Mouse (Mus musculus) forebrain, embryonic 12.5 days (tissue): ENCODE results near the gene Tbl3. TPM values are rescaled to one million over a fixed set of nuclear protein-coding genes. Genes with fewer than 3 reads are reported as not detected.

Experiments
- ATAC-seq: fragments of 200-750 bp; cut with Nextera tagmentation; 2 replicates; pipeline ENCODE4 v1.8.0; 2017; ENCODE audit warnings: moderate TSS enrichment; ENCODE audit not compliant: low FRiP score
- H3K27ac ChIP-seq: fragments of 300-500 bp; sonication (generic); 2 replicates; pipeline ENCODE4 v1.5.1; 2016; ENCODE audit warnings: mild to moderate bottlenecking
- H3K27me3 ChIP-seq: fragments of 300-500 bp; sonication (generic); 2 replicates; pipeline ENCODE4 v1.6.1; 2016; ENCODE audit warnings: mild to moderate bottlenecking
- H3K36me3 ChIP-seq: fragments of 300-500 bp; sonication (generic); replicated peaks from 2 replicates; pipeline ENCODE4 v1.6.1; 2016; ENCODE audit warnings: mild to moderate bottlenecking
- H3K4me1 ChIP-seq: fragments of 300-500 bp; sonication (generic); 2 replicates; pipeline ENCODE4 v1.6.1; 2016
- H3K4me2 ChIP-seq: fragments of 300-500 bp; sonication (generic); 2 replicates; pipeline ENCODE4 v1.6.1; 2016; ENCODE audit warnings: mild to moderate bottlenecking, moderate library complexity
- H3K4me3 ChIP-seq: fragments of 300-500 bp; sonication (generic); replicated peaks from 2 replicates; pipeline ENCODE4 v1.5.1; 2016; ENCODE audit warnings: mild to moderate bottlenecking
- H3K9ac ChIP-seq: fragments of 300-500 bp; sonication (generic); 2 replicates; pipeline ENCODE4 v1.6.1; 2016; ENCODE audit warnings: mild to moderate bottlenecking
- H3K9me3 ChIP-seq: fragments of 300-500 bp; sonication (generic); 2 replicates; pipeline ENCODE4 v1.6.1; 2016
- WGBS: fragments of 180-500 bp; shearing (Covaris S2); methylation state at CpG from one replicate; pipeline ENCODE4 v1.1.7; 2016; 5-methylcytosine and 5-hydroxymethylcytosine counted together
- polyA plus RNA-seq: library from polyadenylated mRNA; unstranded; fragments of >200 nt; fragmentation: Nextera tagmentation; extraction: Ambion mirVana; gene quantifications from 2 replicates; pipeline ENCODE4 v1.2.1, GENCODE M21; 2016

Tbl3 gene
- polyA plus RNA-seq, 1 experiment from 2014 or later = 98.0 TPM

- peak; percentile 66 for ATAC-seq
- H3K4me2 ChIP-seq = peak overlapping the region; percentile 87
- no peaks in the 10 kb centered on the region for H3K27me3 ChIP-seq
- WGBS = 5% methylated on average over 24 of the region's 24 CpGs
- H3K4me3 ChIP-seq = peak overlapping the region; percentile 81
- H3K9me3 ChIP-seq = no peaks in the 10 kb centered on the region
- peak overlapping the region; percentile 82 for H3K27ac ChIP-seq
- peaks cover 25% of the 10 kb centered on the region for H3K36me3 ChIP-seq
- peak overlapping the region; percentile 75 for H3K9ac ChIP-seq
- peaks cover 17% of the 10 kb centered on the region for H3K4me1 ChIP-seq
Observed at GRCm38 (mm10) chr17:24707801-24708425, 453 bp upstream of the Tbl3 start.

- Histone ChIP-seq H3K9ac (0 out of 2 replicates have a peak overlapping the region, but pooled peaks have one; percentile 12), H3K36me3 (peaks cover 45% of the 10 kb centered on the region), H3K4me3 (peak overlapping the region; percentile 81; the same call in 1 of the 2 replicates), H3K4me2 (peak overlapping the region; percentile 87; the same call in 1 of the 2 replicates), H3K4me1 (peaks cover 17% of the 10 kb centered on the region), H3K27me3 (no peaks in the 10 kb centered on the region), H3K9me3 (no peaks in the 10 kb centered on the region), H3K27ac (no peak overlapping the region)
- no peak for ATAC-seq
- WGBS = 95% methylated on average over 3 of the region's 3 CpGs
Observed at GRCm38 (mm10) chr17:24705821-24706220, 1.6 kb downstream of the Tbl3 start.

GRCm38 (mm10) chr17:24701251-24701650 lies 6.2 kb downstream of the Tbl3 start:
- H3K27me3 ChIP-seq = no peaks in the 10 kb centered on the region; the same call in 1 of the 2 replicates
- H3K9me3 ChIP-seq = no peaks in the 10 kb centered on the region
- no peak overlapping the region for H3K4me3 ChIP-seq
- 92% methylated on average over 9 of the region's 9 CpGs for WGBS
- no peak overlapping the region for H3K27ac ChIP-seq
- no peak overlapping the region for H3K9ac ChIP-seq
- H3K4me1 ChIP-seq = peaks cover 24% of the 10 kb centered on the region
- no peak overlapping the region for H3K4me2 ChIP-seq
- H3K36me3 ChIP-seq = peaks cover 60% of the 10 kb centered on the region
- ATAC-seq = no peak

- WGBS = 72% methylated on average over 2 of the region's 2 CpGs
- no peak for ATAC-seq
- Histone ChIP-seq H3K9ac (no peak overlapping the region), H3K4me2 (no peak overlapping the region), H3K27ac (no peak overlapping the region), H3K36me3 (peaks cover 49% of the 10 kb centered on the region), H3K27me3 (no peaks in the 10 kb centered on the region; the same call in 1 of the 2 replicates), H3K4me3 (no peak overlapping the region), H3K4me1 (peaks cover 29% of the 10 kb centered on the region), H3K9me3 (no peaks in the 10 kb centered on the region)
Observed at GRCm38 (mm10) chr17:24699473-24699872, 8.0 kb downstream of the Tbl3 start.

GRCm38 (mm10) chr17:24698715-24699114 lies 8.7 kb downstream of the Tbl3 start:
- Histone ChIP-seq H3K36me3 (peaks cover 41% of the 10 kb centered on the region), H3K27ac (no peak overlapping the region), H3K27me3 (no peaks in the 10 kb centered on the region; the same call in 1 of the 2 replicates), H3K9me3 (no peaks in the 10 kb centered on the region), H3K9ac (no peak overlapping the region), H3K4me1 (peaks cover 31% of the 10 kb centered on the region), H3K4me2 (no peak overlapping the region), H3K4me3 (no peak overlapping the region)
- ATAC-seq = no peak
- WGBS = 76% methylated on average over 9 of the region's 9 CpGs

GRCm38 (mm10) chr17:24697985-24698384 lies 9.5 kb downstream of the Tbl3 start:
- no peak overlapping the region for H3K4me3 ChIP-seq
- H3K36me3 ChIP-seq = peaks cover 41% of the 10 kb centered on the region
- no peaks in the 10 kb centered on the region; the same call in 1 of the 2 replicates for H3K27me3 ChIP-seq
- H3K9ac ChIP-seq = no peak overlapping the region
- no peak overlapping the region for H3K4me2 ChIP-seq
- H3K9me3 ChIP-seq = no peaks in the 10 kb centered on the region
- ATAC-seq = no peak
- H3K4me1 ChIP-seq = peaks cover 31% of the 10 kb centered on the region
- WGBS = 11% methylated on average over 5 of the region's 5 CpGs
- H3K27ac ChIP-seq = no peak overlapping the region

- peak within 1 kb of the TSS; percentile 78 for H3K4me2 ChIP-seq
- peaks cover 33% of the 10 kb centered on the region for H3K36me3 ChIP-seq
- peak within 1 kb of the TSS; percentile 85 for H3K9ac ChIP-seq
- H3K27ac ChIP-seq = peak within 1 kb of the TSS; percentile 90
- H3K4me3 ChIP-seq = peak within 1 kb of the TSS; percentile 83
- peaks cover under 1% of the 10 kb centered on the region; the same call in 1 of the 2 replicates for H3K27me3 ChIP-seq
- peak; percentile 93 for ATAC-seq
- WGBS = under 1% methylated on average over 70 of the region's 76 CpGs
- no peaks in the 10 kb centered on the region for H3K9me3 ChIP-seq
- H3K4me1 ChIP-seq = peaks cover 31% of the 10 kb centered on the region
Observed at GRCm38 (mm10) chr17:24696011-24696697, 11.3 kb downstream of the Tbl3 start, which contains the start of the genes Gfer and Noxo1. Gene Gfer (minus strand): TSS chr17:24696156. Gene Noxo1 (plus strand): TSS chr17:24696234.

- H3K4me3 ChIP-seq = peak overlapping the region; percentile 83
- WGBS = 7% methylated on average over 51 of the region's 51 CpGs
- peak; percentile 50 for ATAC-seq
Observed at GRCm38 (mm10) chr17:24695326-24696010, 12.0 kb downstream of the Tbl3 start.

GRCm38 (mm10) chr17:24692385-24692784 lies 15.1 kb downstream of the Tbl3 start:
- peaks cover 38% of the 10 kb centered on the region for H3K27me3 ChIP-seq
- H3K36me3 ChIP-seq = peaks cover 15% of the 10 kb centered on the region
- H3K9ac ChIP-seq = no peak overlapping the region
- no peak overlapping the region for H3K4me2 ChIP-seq
- H3K4me1 ChIP-seq = peaks cover 47% of the 10 kb centered on the region
- no peak for ATAC-seq
- no peak overlapping the region for H3K4me3 ChIP-seq
- H3K9me3 ChIP-seq = no peaks in the 10 kb centered on the region
- 85% methylated on average over 5 of the region's 5 CpGs for WGBS
- H3K27ac ChIP-seq = no peak overlapping the region

More at GRCm38 (mm10) chr17:24695326-24696010, 12.0 kb downstream of the Tbl3 start:
- no peaks in the 10 kb centered on the region for H3K9me3 ChIP-seq
- peak overlapping the region; percentile 90 for H3K27ac ChIP-seq
- peaks cover 35% of the 10 kb centered on the region for H3K4me1 ChIP-seq
- H3K9ac ChIP-seq = peak overlapping the region; percentile 85
- peaks cover 26% of the 10 kb centered on the region for H3K36me3 ChIP-seq
- peak overlapping the region; percentile 78 for H3K4me2 ChIP-seq
- peaks cover 8% of the 10 kb centered on the region for H3K27me3 ChIP-seq

- H3K27ac ChIP-seq = peak within 1 kb of the TSS; percentile 47; the same call in 1 of the 2 replicates
Observed at GRCm38 (mm10) chr17:24689251-24690081, 18.0 kb downstream of the Tbl3 start, which contains the start of gene Syngr3. Gene Syngr3 (minus strand): TSS chr17:24689955.

GRCm38 (mm10) chr17:24687599-24687998 lies 19.9 kb downstream of the Tbl3 start:
- Histone ChIP-seq H3K36me3 (peaks cover 7% of the 10 kb centered on the region), H3K9me3 (no peaks in the 10 kb centered on the region), H3K27ac (no peak overlapping the region), H3K27me3 (peaks cover 52% of the 10 kb centered on the region), H3K4me3 (peak overlapping the region; percentile 30), H3K4me1 (peaks cover 33% of the 10 kb centered on the region), H3K9ac (no peak overlapping the region; the same call in 1 of the 2 replicates), H3K4me2 (peak overlapping the region; percentile 52)
- 19% methylated on average over 23 of the region's 23 CpGs for WGBS
- no peak for ATAC-seq

More at GRCm38 (mm10) chr17:24689251-24690081, 18.0 kb downstream of the Tbl3 start, which contains the start of gene Syngr3:
- peaks cover 52% of the 10 kb centered on the region for H3K27me3 ChIP-seq
- H3K9ac ChIP-seq = peak within 1 kb of the TSS; percentile 77
- peaks cover 35% of the 10 kb centered on the region for H3K4me1 ChIP-seq
- H3K9me3 ChIP-seq = no peaks in the 10 kb centered on the region
- H3K36me3 ChIP-seq = peaks cover 15% of the 10 kb centered on the region
- peak; percentile 59 for ATAC-seq
- H3K4me2 ChIP-seq = peak within 1 kb of the TSS; percentile 86
- WGBS = 1% methylated on average over 53 of the region's 55 CpGs
- H3K4me3 ChIP-seq = peak within 1 kb of the TSS; percentile 64
